Mouse (Mus musculus): ENCODE measurements around the gene Lyzl6. TPM values are rescaled to one million over a fixed set of nuclear protein-coding genes. Genes with fewer than 3 reads are reported as not detected.
"Not testable (repeated sequence)": the region's sequence is repeated elsewhere in the genome, so short reads cannot be mapped to it uniquely, and the experiment has no call there.

Gene Lyzl6
- not detected in 2 replicates for polyA plus RNA-seq (2015; fragmentation: Nextera tagmentation; extraction: Ambion mirVana)

DNA sequence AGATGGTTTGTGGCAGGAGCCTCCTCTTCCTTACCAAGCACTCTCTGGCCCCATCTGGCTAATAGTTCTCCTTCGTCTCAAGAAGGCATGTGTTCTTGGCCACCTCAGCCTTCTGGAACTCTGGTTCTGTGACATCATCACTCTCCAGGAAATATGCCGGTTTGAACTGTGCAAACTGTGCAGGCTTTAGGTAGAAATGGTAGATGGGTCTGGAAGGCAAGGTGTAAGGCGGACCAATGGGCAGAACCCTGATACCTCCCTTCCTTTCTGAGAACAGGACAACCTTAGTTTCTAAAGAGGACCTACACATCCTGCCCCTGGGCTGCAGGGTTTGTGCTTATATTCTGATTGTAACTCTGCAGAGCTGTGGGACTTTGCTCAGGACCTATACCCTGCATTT lies at the start of gene Lyzl6:
Lyzl6 (minus strand) TSS at position 101 of the 400 bp plus-strand sequence.
- no peaks in the 10 kb centered on the region for H3K36me3 ChIP-seq (ENCODE audit: poor library complexity, severe bottlenecking)
- peak within 1 kb of the TSS; percentile 2; the same call in 1 of the 2 replicates for H3K4me2 ChIP-seq

DNA sequence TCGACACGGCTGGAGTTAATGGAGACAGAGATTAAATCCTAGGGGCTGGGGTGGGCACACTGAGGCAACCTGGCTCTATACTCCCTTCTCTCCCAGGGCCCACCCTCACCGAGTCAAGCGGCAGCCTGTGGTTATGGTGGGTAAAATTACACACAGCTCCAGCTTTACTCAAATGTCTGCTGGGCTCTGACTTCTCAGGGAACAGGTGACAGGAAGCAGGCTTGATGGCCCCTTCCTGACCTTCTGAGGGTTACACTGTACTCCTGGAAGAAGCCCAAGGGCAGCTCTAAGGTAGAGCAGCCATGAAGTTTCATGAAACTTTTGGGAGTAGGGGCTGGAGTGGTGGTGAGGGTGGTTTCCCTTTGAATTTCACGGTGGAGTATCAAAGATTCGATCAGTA lies 48.0 kb upstream of the Lyzl6 start:
- no peaks in the 10 kb centered on the region for H3K9me3 ChIP-seq (replicated peaks)
- peaks cover 59% of the 10 kb centered on the region for H3K36me3 ChIP-seq (ENCODE audit: poor library complexity, severe bottlenecking)
- WGBS, result 91% methylated on average over 6 of the region's 6 CpGs
- H3K4me2 ChIP-seq, result no peak overlapping the region
- H3K9ac ChIP-seq, result no peak overlapping the region
- no peak overlapping the region for H3K4me3 ChIP-seq
- no peak for ATAC-seq
- H3K27me3 ChIP-seq, result no peaks in the 10 kb centered on the region
- H3K4me1 ChIP-seq, result peaks cover 14% of the 10 kb centered on the region
- no peak overlapping the region for H3K27ac ChIP-seq

More for the DNA sequence above, at the start of gene Lyzl6:
- no peak within 1 kb of the TSS for H3K4me3 ChIP-seq
- no peaks in the 10 kb centered on the region for H3K4me1 ChIP-seq
- H3K27ac ChIP-seq, result no peak within 1 kb of the TSS
- H3K9me3 ChIP-seq (replicated peaks), result no peaks in the 10 kb centered on the region
- WGBS, result 86% methylated on average over 3 of the region's 3 CpGs
- no peak for ATAC-seq
- H3K27me3 ChIP-seq, result peaks cover 38% of the 10 kb centered on the region
- no peak within 1 kb of the TSS for H3K9ac ChIP-seq

DNA sequence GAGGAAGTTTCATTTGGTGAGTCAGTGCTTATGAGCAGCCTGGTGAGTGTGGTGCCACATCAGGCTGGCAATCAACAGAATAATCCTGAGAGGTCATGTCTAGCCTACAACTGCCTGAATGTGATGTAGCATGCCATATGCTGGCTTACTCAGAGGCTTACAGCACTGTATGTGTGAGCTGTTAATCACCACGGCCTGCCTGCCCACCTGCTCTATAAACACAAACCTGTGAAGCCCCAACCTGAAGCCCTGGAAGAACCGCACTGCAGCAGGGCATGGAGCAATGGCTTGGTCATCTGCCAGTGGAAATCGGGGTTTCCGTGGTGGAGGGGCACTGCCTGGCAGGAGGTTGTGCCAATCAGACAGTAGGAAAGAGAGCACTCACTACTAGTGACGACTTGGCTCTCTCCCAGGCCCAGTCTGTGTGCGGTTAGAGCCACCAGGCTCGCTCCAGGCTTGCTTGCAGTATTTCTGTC lies 46.6 kb upstream of the Lyzl6 start:
- peak; percentile 65 for ATAC-seq
- Histone ChIP-seq H3K27ac (peak overlapping the region; percentile 52), H3K9ac (no peak overlapping the region), H3K4me1 (peaks cover 14% of the 10 kb centered on the region), H3K4me3 (no peak overlapping the region), H3K27me3 (no peaks in the 10 kb centered on the region), H3K9me3 (replicated peaks) (no peaks in the 10 kb centered on the region), H3K4me2 (no peak overlapping the region), H3K36me3 (ENCODE audit: poor library complexity, severe bottlenecking) (peaks cover 73% of the 10 kb centered on the region)
- 76% methylated on average over 7 of the region's 7 CpGs for WGBS

DNA sequence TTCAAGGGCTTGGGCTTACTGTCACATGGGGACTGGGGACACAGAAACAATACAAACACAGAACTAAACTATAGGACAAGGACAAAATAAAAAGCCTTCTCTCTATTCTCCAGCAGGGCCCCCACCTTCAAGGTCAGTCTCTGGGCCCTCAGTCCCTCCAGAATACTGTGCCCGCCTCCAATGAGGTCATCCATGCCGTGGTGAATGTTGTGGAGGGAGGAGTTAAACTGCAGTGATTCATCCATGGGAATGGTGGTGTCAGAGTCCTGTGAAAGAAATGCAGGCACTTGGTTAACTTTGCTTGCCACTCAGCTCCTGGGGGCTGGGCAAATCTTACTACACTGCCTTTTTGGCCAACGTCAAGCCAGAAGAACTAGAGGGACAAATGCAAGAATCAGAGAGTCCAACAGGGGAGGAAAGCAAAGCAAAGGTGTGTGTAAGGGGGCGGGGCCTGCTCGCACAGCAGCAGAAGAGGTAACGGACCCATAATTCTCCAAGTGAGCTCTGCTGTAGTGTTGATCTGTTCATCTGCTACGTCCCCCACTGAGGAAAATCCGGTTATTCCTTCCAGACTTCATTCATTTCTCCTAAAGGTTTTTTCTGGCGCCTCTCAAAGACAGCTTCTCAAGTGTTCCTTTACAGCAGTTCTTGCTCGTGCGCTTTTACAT lies 45.1 kb upstream of the Lyzl6 start:
- Histone ChIP-seq H3K4me1 (peaks cover 4% of the 10 kb centered on the region), H3K9me3 (replicated peaks) (no peaks in the 10 kb centered on the region), H3K27me3 (no peaks in the 10 kb centered on the region), H3K27ac (no peak overlapping the region), H3K4me2 (no peak overlapping the region), H3K9ac (no peak overlapping the region), H3K36me3 (ENCODE audit: poor library complexity, severe bottlenecking) (peaks cover 86% of the 10 kb centered on the region), H3K4me3 (no peak overlapping the region)
- 64% methylated on average over 11 of the region's 11 CpGs for WGBS
- no peak for ATAC-seq

DNA sequence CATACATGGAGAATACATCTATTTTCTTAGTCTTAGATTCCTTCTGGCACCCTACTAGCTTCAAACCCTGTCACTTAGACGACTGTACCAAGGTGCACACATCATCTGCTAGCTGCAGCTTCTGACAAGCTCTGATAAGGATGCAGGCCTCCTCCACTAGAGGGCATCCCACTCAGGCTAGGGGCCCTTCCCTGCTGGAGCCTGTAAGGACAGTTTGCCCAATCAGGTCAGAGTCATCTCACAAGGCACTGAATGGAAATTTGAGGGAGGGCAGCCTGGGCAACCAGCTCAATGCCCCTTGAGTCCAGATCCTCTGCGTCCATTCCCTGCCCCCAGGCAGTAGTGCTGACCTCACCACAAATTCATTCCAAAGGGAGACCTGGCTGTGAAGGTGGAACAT lies 38.4 kb upstream of the Lyzl6 start:
- H3K4me2 ChIP-seq; H3K9me3 ChIP-seq (replicated peaks); H3K4me3 ChIP-seq; H3K4me1 ChIP-seq; H3K9ac ChIP-seq; H3K27me3 ChIP-seq; ATAC-seq; H3K27ac ChIP-seq: not testable (repeated sequence)
- H3K36me3 ChIP-seq (ENCODE audit: poor library complexity, severe bottlenecking), result peaks cover 60% of the 10 kb centered on the region
- 55% methylated on average over 2 of the region's 2 CpGs for WGBS

DNA sequence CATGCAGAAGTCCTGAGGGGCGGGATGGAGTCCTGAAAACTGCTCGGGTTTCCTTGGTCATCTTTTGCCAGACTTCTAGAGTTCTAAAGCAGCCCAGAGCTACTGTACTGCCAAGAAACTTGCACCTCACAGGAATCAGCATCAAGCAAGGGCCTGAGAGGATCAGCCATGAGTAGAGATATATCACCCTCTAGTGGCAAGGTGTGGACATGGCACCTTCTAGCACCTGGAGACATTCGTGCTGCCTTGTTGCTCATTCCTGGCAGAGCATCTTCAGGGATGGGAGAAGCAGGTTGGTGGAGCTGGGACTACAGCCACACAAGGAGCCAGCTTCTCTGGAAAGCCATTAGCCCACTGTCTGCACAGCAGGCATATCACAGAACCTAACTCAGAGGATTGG lies 36.9 kb upstream of the Lyzl6 start:
- H3K36me3 ChIP-seq (ENCODE audit: poor library complexity, severe bottlenecking), result peaks cover 46% of the 10 kb centered on the region
- H3K27me3 ChIP-seq, result no peaks in the 10 kb centered on the region
- H3K4me3 ChIP-seq, result no peak overlapping the region
- no peaks in the 10 kb centered on the region for H3K9me3 ChIP-seq (replicated peaks)
- H3K4me2 ChIP-seq, result no peak overlapping the region
- H3K9ac ChIP-seq, result no peak overlapping the region
- 28% methylated on average over 3 of the region's 3 CpGs for WGBS
- no peaks in the 10 kb centered on the region for H3K4me1 ChIP-seq
- ATAC-seq, result peak; percentile 43; the same call in 1 of the 2 replicates
- H3K27ac ChIP-seq, result no peak overlapping the region

DNA sequence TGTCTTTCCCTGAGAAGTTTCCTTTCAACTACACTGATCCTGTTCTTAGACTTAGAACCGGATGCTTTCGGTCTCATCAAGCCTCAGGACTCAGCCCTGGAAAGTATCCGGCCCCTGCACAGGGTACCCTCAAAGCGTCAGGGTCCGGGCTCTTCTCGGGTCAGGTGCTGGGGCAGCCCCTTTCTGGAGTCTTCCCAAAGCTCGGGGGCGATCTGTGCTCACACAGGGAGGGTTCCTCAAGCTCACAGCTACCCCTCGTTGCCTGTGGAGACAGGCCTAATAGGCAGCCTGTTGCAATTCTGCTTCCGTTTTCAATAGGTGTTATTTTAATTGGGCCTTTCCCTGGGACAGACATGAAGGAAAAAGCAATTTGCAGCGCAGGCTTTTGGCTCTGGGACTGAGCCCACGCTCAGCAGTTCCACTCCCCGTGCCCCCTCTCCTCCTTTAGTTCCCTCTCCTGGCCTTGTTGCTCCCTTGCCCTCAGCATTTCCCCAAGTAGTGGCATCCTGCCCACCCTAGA lies 28.3 kb upstream of the Lyzl6 start:
- Histone ChIP-seq H3K36me3 (ENCODE audit: poor library complexity, severe bottlenecking) (no peaks in the 10 kb centered on the region), H3K9me3 (replicated peaks) (no peaks in the 10 kb centered on the region), H3K4me3 (no peak overlapping the region), H3K4me1 (peaks cover 27% of the 10 kb centered on the region), H3K27me3 (peaks cover 15% of the 10 kb centered on the region), H3K4me2 (0 out of 2 replicates have a peak overlapping the region, but pooled peaks have one; percentile 18), H3K9ac (no peak overlapping the region), H3K27ac (no peak overlapping the region)
- peak; percentile 43; the same call in 1 of the 2 replicates for ATAC-seq
- WGBS, result 21% methylated on average over 13 of the region's 13 CpGs

DNA sequence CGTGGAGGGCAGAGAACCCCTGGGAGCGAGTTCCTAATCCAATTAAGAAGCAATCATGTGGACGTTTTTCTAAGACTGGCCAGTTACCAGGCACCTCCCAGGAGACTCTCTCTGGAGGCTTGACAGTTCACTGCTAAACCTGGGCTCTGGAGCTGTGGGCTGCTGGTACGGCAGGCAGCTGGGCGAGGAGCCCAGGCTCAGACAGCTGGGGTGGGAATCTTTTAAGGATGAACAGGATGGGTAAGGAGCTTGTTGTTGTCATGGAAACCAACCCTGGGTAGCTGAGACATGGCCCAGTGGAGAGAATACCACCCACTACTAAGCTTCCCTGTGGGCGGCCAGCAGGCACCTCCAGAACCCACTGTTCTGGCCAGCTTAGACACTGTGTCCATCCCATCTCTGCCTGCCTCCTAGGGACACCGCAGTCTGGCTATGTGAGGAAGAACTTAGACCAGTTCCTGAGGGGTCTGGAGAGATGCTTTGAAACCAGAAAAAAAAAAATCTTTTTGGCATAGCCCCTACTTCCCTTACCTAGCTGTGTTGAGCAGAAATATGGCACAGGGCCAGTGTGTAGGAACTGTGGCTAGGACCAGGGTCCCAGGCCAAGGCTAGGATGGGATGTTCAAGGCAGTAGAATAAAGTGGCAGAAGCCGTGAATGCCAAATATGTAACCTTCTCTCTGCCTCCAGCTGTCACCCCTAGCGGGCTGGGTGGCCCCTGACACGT lies 27.7 kb upstream of the Lyzl6 start:
- peaks cover 27% of the 10 kb centered on the region for H3K4me1 ChIP-seq

DNA sequence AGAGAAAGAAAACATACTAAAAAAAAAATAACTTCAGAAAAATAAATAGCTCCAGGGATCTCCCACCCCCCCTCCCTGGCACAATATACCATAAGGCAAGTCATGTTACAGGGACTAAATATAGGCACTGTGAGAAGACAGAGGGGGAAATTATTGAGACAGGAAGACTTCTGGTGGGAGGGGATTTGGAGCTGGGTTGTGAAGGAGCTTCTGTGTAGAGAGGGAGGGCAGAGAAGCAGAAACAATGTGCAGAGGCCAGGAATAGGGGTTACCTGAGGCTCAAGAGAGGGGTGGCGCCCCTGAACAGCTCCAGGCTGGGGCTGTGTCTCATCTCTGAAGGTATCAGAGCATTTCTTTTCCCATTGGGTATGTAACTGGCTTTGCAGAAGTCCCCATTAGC lies 27.0 kb upstream of the Lyzl6 start:
- Histone ChIP-seq H3K4me1 (peaks cover 27% of the 10 kb centered on the region), H3K9ac (no peak overlapping the region), H3K27me3 (peaks cover 17% of the 10 kb centered on the region), H3K9me3 (replicated peaks) (no peaks in the 10 kb centered on the region), H3K4me2 (peak overlapping the region; percentile 18), H3K27ac (peak overlapping the region; percentile 61), H3K36me3 (ENCODE audit: poor library complexity, severe bottlenecking) (no peaks in the 10 kb centered on the region), H3K4me3 (no peak overlapping the region)
- 41% methylated on average over 1 of the region's 1 CpGs for WGBS
- peak; percentile 41; the same call in 1 of the 2 replicates for ATAC-seq

More for the DNA sequence above, 27.7 kb upstream of the Lyzl6 start:
- no peaks in the 10 kb centered on the region for H3K9me3 ChIP-seq (replicated peaks)
- peak overlapping the region; percentile 18; the same call in 1 of the 2 replicates for H3K4me2 ChIP-seq
- ATAC-seq, result peak; percentile 87
- no peak overlapping the region for H3K4me3 ChIP-seq
- peak overlapping the region; percentile 38; the same call in 1 of the 2 replicates for H3K9ac ChIP-seq
- H3K27ac ChIP-seq, result peak overlapping the region; percentile 61
- H3K36me3 ChIP-seq (ENCODE audit: poor library complexity, severe bottlenecking), result no peaks in the 10 kb centered on the region
- 14% methylated on average over 10 of the region's 10 CpGs for WGBS
- H3K27me3 ChIP-seq, result peaks cover 17% of the 10 kb centered on the region

DNA sequence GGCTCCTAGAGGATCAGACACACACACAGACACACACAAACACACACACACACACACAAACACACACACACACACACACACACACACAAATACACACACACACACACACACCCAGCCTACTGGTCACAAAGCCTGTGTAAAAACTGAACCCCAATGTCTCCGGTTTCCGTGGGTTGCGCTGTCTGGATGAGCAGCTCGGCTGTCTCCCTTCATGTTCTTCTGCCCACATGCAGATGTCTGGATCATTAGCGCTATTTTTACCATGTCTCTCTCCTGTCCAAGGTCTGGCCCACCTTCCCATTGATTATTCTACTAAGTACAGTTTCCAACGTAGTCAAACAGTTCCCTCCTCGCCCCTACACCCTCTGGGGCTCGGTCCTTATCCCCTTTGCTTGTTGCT lies 24.4 kb upstream of the Lyzl6 start:
- peaks cover 27% of the 10 kb centered on the region for H3K4me1 ChIP-seq
- no peak for ATAC-seq
- no peak overlapping the region for H3K9ac ChIP-seq
- H3K27ac ChIP-seq, result no peak overlapping the region
- H3K4me3 ChIP-seq, result no peak overlapping the region
- no peaks in the 10 kb centered on the region for H3K9me3 ChIP-seq (replicated peaks)
- H3K27me3 ChIP-seq, result peaks cover 28% of the 10 kb centered on the region
- H3K4me2 ChIP-seq, result no peak overlapping the region
- no peaks in the 10 kb centered on the region for H3K36me3 ChIP-seq (ENCODE audit: poor library complexity, severe bottlenecking)
- 91% methylated on average over 8 of the region's 8 CpGs for WGBS

DNA sequence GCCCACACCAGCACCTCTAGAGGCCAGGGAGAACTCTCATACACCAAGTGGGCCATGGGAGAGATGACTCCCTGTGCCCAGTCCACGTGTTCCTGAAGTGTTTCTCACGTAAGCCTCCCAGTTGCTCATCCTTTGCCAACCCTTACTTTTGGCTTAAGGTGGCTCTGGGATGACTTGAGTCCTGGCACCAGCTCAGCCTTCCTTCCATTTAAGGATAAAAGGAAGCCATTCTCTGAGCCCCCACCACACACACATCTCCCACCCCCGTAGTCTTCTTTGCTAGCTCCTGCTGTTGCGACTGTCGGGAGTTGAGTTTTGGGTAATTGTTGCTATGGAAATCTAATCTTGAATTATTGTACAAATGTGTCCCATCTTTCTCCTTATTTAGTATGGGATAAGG lies 23.9 kb upstream of the Lyzl6 start:
- Histone ChIP-seq H3K9ac (no peak overlapping the region), H3K4me3 (no peak overlapping the region), H3K27me3 (peaks cover 30% of the 10 kb centered on the region), H3K4me1 (peaks cover 26% of the 10 kb centered on the region), H3K36me3 (ENCODE audit: poor library complexity, severe bottlenecking) (no peaks in the 10 kb centered on the region), H3K4me2 (no peak overlapping the region), H3K9me3 (replicated peaks) (no peaks in the 10 kb centered on the region), H3K27ac (no peak overlapping the region)
- ATAC-seq, result no peak
- 87% methylated on average over 5 of the region's 5 CpGs for WGBS

DNA sequence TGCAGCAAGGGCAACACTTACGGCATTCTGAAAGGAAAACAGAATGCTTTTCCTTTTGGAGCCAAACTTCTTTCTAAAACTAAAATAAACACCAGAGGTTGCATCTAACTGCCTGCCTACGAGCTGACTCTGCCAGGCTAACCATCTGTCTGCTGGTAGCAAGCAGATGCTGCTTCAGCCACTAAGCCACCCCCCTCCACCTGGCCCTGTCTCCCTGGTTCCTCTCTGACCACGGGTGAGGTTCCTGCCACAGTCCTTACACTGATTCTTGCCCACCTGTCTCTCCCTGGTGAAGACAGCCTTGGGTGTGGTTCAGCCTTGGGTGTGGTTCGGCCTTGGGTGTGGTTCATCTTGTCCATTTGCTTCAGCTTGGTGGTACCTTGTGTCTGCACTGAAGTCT lies 23.2 kb upstream of the Lyzl6 start:
- ATAC-seq, result no peak; the same call in 1 of the 2 replicates
- H3K27ac ChIP-seq, result no peak overlapping the region
- H3K36me3 ChIP-seq (ENCODE audit: poor library complexity, severe bottlenecking), result no peaks in the 10 kb centered on the region
- 65% methylated on average over 4 of the region's 4 CpGs for WGBS
- H3K9ac ChIP-seq, result no peak overlapping the region
- peaks cover 19% of the 10 kb centered on the region for H3K4me1 ChIP-seq
- peaks cover 37% of the 10 kb centered on the region for H3K27me3 ChIP-seq
- no peaks in the 10 kb centered on the region for H3K9me3 ChIP-seq (replicated peaks)
- H3K4me3 ChIP-seq, result no peak overlapping the region
- H3K4me2 ChIP-seq, result no peak overlapping the region

All from forebrain, embryonic 13.5 days (tissue).